Mouse (Mus musculus) liver, adult 2 months (tissue): ENCODE results near the gene Pon3. TPM values are rescaled to one million over a fixed set of nuclear protein-coding genes. Genes with fewer than 3 reads are reported as not detected.
A peak's percentile ranks its signal among the peaks of the same experiment; 100 is the strongest.
"Not testable (repeated sequence)": the region's sequence is repeated elsewhere in the genome, so short reads cannot be mapped to it uniquely, and the experiment has no call there.

ENCODE experiments used
- DNase-seq: peaks from one replicate; pipeline ENCODE4 v3.0.0-alpha.2; 2011; ENCODE audit warnings: low read depth, low spot score; ENCODE audit errors: extremely low read depth
- H3K27ac ChIP-seq: fragments of 200-500 bp; replicated peaks from 2 replicates; pipeline ENCODE4 v1.5.1; 2012; ENCODE audit warnings: low read depth, mild to moderate bottlenecking, control low read depth, inconsistent platforms, low read length; ENCODE audit not compliant: insufficient read depth
- H3K27me3 ChIP-seq: fragments of 200-500 bp; 2 replicates; pipeline ENCODE4 v1.6.1; 2012; ENCODE audit warnings: mild to moderate bottlenecking, moderate library complexity, low read length, inconsistent platforms; ENCODE audit not compliant: control insufficient read depth, insufficient read depth
- H3K36me3 ChIP-seq: fragments of 200-500 bp; 2 replicates; pipeline ENCODE4 v1.6.1; 2012; ENCODE audit warnings: low read length, inconsistent platforms; ENCODE audit not compliant: control insufficient read depth, insufficient read depth
- H3K4me1 ChIP-seq: fragments of 200-500 bp; 2 replicates; pipeline ENCODE4 v1.6.1; 2011; ENCODE audit warnings: low read length; ENCODE audit not compliant: control insufficient read depth, insufficient read depth
- H3K4me3 ChIP-seq: fragments of 200-500 bp; 2 replicates; pipeline ENCODE4 v1.5.1; 2011; ENCODE audit warnings: low read depth, mild to moderate bottlenecking, control low read depth, low read length, moderate library complexity; ENCODE audit not compliant: insufficient read depth
- H3K79me2 ChIP-seq: fragments of 200-500 bp; 2 replicates; pipeline ENCODE4 v1.6.1; 2012; ENCODE audit warnings: inconsistent platforms, mild to moderate bottlenecking, low read length, moderate library complexity; ENCODE audit not compliant: control insufficient read depth, insufficient read depth
- H3K9ac ChIP-seq: fragments of 200-500 bp; 2 replicates; pipeline ENCODE4 v1.6.1; 2012; ENCODE audit warnings: low read depth, mild to moderate bottlenecking, control low read depth, inconsistent platforms, low read length
- CTCF ChIP-seq: fragments of 200-500 bp; IDR thresholded peaks from 2 replicates; pipeline ENCODE4 v1.5.1; 2011; ENCODE audit warnings: low read depth, low read length, control low read depth
- POLR2A ChIP-seq: fragments of 200-500 bp; IDR thresholded peaks from 2 replicates; pipeline ENCODE4 v1.6.1; 2011; ENCODE audit warnings: low read length, control low read depth; ENCODE audit not compliant: insufficient read depth; ENCODE audit errors: extremely low read depth
- WGBS: fragments of 180-500 bp; shearing (Covaris S2); methylation state at CpG from one replicate; pipeline ENCODE4 v1.1.7; 2018; 5-methylcytosine and 5-hydroxymethylcytosine counted together
- polyA plus RNA-seq: library from polyadenylated mRNA; depleted of rRNA; stranded (reverse); fragments of >200 nt; gene quantifications from 2 replicates; pipeline ENCODE4 v1.2.3, GENCODE M21; 2012
- total RNA-seq: library from RNA; depleted of rRNA; stranded (reverse); fragments of >200 nt; gene quantifications from 2 replicates; pipeline ENCODE4 v1.2.3, GENCODE M21; 2014

Pon3 gene
- total and polyA plus RNA-seq, 2 experiments = 38.5 to 148 TPM

GRCm38 (mm10) chr6:5237510-5237909 lies 18.6 kb downstream of the Pon3 start:
- H3K27ac ChIP-seq = no peak overlapping the region
- TF ChIP-seq CTCF = no peak
- TF ChIP-seq POLR2A = no peak

DNA sequence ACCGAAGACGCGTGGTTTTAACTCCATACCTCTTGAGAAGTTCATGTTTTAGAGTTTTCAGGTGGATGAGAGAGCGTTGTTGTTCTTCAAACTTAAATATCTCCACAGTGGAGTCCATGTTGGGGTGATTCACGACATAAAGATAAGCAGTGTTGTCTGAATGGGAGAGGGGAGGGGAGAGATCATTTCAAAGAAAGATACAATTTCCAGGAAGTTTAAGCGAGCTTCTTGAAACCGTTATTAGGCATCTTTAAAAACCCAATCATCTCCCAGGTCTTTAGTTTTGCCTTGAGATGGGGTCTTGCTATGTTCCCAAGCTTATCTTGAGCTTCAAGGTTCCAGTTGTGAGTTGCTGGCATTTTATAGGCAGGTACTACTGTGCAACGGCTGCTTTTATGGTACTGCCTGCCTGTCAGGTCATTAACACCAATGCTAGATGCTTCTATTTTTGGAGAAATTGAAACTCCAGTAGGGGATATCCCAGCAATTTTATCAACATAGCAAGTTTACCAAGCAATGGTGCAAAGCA lies 19.2 kb downstream of the Pon3 start:
- TF ChIP-seq POLR2A (no peak), CTCF (no peak)
- H3K4me1 ChIP-seq = peaks cover 4% of the 10 kb centered on the region
- WGBS = 87% methylated on average over 8 of the region's 8 CpGs
- H3K9ac ChIP-seq = no peak overlapping the region
- H3K4me3 ChIP-seq = no peak overlapping the region
- H3K36me3 ChIP-seq = peaks cover 42% of the 10 kb centered on the region
- no peak for DNase-seq
- H3K27ac ChIP-seq = no peak overlapping the region
- H3K79me2 ChIP-seq = no peaks in the 10 kb centered on the region
- no peaks in the 10 kb centered on the region for H3K27me3 ChIP-seq

More at GRCm38 (mm10) chr6:5237510-5237909, 18.6 kb downstream of the Pon3 start:
- H3K9ac ChIP-seq = no peak overlapping the region
- H3K4me1 ChIP-seq = peaks cover 4% of the 10 kb centered on the region
- DNase-seq = peak; percentile 78
- H3K27me3 ChIP-seq = no peaks in the 10 kb centered on the region
- H3K36me3 ChIP-seq = peaks cover 41% of the 10 kb centered on the region
- H3K4me3 ChIP-seq = no peak overlapping the region
- H3K79me2 ChIP-seq = no peaks in the 10 kb centered on the region
- 25% methylated on average over 4 of the region's 4 CpGs for WGBS

GRCm38 (mm10) chr6:5234563-5234962 lies 21.5 kb downstream of the Pon3 start:
- Histone ChIP-seq H3K27me3 (no peaks in the 10 kb centered on the region), H3K9ac (no peak overlapping the region), H3K4me3 (no peak overlapping the region), H3K4me1 (peaks cover 4% of the 10 kb centered on the region), H3K79me2 (no peaks in the 10 kb centered on the region), H3K27ac (no peak overlapping the region), H3K36me3 (peaks cover 46% of the 10 kb centered on the region)
- TF ChIP-seq CTCF = no peak
- no peak for TF ChIP-seq POLR2A
- DNase-seq = no peak
- 66% methylated on average over 3 of the region's 3 CpGs for WGBS

DNA sequence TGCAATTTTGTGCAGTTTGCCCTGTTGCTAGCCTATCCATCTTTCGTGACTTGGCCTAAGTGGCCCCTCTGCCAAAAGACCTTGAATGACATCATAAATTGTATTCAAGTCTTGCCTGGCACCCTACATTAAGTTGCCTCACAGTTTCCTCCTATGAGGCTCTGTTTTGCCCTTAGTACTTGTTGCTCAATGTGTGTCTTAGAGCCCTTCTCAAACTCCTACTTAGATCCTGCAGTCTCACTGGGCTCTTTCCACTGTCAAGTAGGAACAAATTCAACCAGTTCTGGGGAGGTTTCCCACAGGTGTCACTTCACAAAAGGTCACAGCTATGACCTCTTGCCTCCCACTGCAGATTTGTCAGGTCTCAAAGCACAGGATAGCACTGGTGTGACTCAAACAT lies 22.3 kb downstream of the Pon3 start:
- Histone ChIP-seq H3K27ac (no peak overlapping the region), H3K36me3 (peaks cover 45% of the 10 kb centered on the region), H3K4me3 (no peak overlapping the region), H3K27me3 (no peaks in the 10 kb centered on the region), H3K9ac (no peak overlapping the region), H3K79me2 (no peaks in the 10 kb centered on the region), H3K4me1 (peaks cover 4% of the 10 kb centered on the region)
- DNase-seq = peak; percentile 31
- 38% methylated on average over 1 of the region's 1 CpGs for WGBS
- TF ChIP-seq POLR2A = no peak
- no peak for TF ChIP-seq CTCF

DNA sequence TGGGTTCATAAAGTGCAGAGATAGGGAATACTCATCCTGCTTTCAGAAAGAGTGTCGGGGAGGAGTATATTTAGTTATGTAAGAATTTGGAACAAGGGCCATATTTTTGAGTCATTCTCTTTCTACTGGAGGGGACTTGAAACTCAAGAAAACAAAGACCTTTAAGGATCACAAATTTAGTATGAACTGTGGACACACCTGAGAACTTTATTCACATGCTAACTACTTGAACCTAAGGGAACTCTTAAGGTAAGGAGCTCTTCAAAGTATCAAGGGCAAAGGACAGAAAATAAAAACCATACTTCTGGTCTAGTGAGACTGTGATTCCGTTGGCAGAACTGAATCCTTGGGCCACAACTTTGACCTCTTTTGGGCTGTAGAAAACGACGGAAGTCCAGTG lies 24.1 kb downstream of the Pon3 start:
- no peak overlapping the region for H3K27ac ChIP-seq

DNA sequence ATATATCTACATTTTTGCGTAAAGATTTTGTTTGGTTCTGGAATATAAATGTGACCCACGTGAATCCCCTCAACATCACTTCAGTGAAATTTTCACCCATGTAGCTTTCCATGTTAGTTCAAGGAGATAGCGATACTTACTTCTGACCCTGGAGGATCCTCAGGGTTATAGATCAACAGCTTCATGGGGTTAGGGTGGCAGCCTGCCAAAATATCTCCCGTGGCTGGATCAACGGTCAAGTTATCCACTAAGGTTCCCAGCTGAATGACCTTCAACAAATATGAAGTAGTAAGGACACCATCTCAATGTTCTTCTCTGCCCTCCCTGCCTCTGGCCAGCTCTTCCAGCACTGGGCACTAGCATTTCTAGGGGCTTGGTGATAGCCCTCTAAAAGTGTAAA lies 25.8 kb downstream of the Pon3 start:
- Histone ChIP-seq H3K27me3 (no peaks in the 10 kb centered on the region), H3K27ac (no peak overlapping the region), H3K79me2 (no peaks in the 10 kb centered on the region), H3K9ac (no peak overlapping the region), H3K4me1 (no peaks in the 10 kb centered on the region), H3K36me3 (peaks cover 31% of the 10 kb centered on the region), H3K4me3 (no peak overlapping the region)
- TF ChIP-seq POLR2A (no peak), CTCF (no peak)
- 59% methylated on average over 5 of the region's 5 CpGs for WGBS
- DNase-seq = peak; percentile 20

More for the DNA sequence above, 24.1 kb downstream of the Pon3 start:
- H3K36me3 ChIP-seq = peaks cover 42% of the 10 kb centered on the region
- H3K27me3 ChIP-seq = no peaks in the 10 kb centered on the region
- H3K4me1 ChIP-seq = peaks cover under 1% of the 10 kb centered on the region; the same call in 1 of the 2 replicates
- 91% methylated on average over 4 of the region's 4 CpGs for WGBS
- no peak overlapping the region for H3K9ac ChIP-seq
- DNase-seq = no peak
- no peak overlapping the region for H3K4me3 ChIP-seq
- no peaks in the 10 kb centered on the region for H3K79me2 ChIP-seq
- TF ChIP-seq CTCF (no peak), POLR2A (no peak)

GRCm38 (mm10) chr6:5223551-5223950 lies 32.5 kb downstream of the Pon3 start:
- not testable (repeated sequence) for H3K4me3 ChIP-seq, H3K79me2 ChIP-seq, H3K27ac ChIP-seq, H3K9ac ChIP-seq, H3K36me3 ChIP-seq, H3K27me3 ChIP-seq
- peak; percentile 95 for DNase-seq
- WGBS = 33% methylated on average over 2 of the region's 2 CpGs
- H3K4me1 ChIP-seq = peaks cover 19% of the 10 kb centered on the region
